In genomic region chr6:127079867-127080731, GRCm38 (mm10) we compare ENCODE assay signal across 9 mouse cellular contexts. TPM values are rescaled to one million over a fixed set of nuclear protein-coding genes. Genes with fewer than 3 reads are reported as not detected.
A peak's percentile ranks its signal among the peaks of the same experiment; 100 is the strongest.
DNase-seq lines count a peak whose midpoint lies in the region; ATAC-seq and TF ChIP-seq lines count a peak whose summit lies in the region.
"Had no signal": no experiment of that assay in that cellular context is flagged by ENCODE, and none has a peak within 500 bp of the region (broad histone marks: within the 10 kb centered on the region; RNA-seq: fewer than 3 reads in every experiment).

No protein-coding gene starts in this region.

- TF ChIP-seq POLR2A in bone marrow macrophage, adult 2 months (IDR thresholded peaks at IDR 0.05; ENCODE audit: borderline replicate concordance, low read depth, low read length): no peak

- H3K4me1 ChIP-seq in ES-E14 (ENCODE audit: control insufficient read depth in 2 of 2, insufficient read depth in 2 of 2, low read length in 2 of 2, poor library complexity in 1 of 2): peaks cover 6 to 8% of the 10 kb centered on the region in 2 experiments; a peak in 2 of 4 replicates
- no peaks in the 10 kb centered on the region for H3K4me1 ChIP-seq in bone marrow macrophage, adult 2 months (ENCODE audit: control insufficient read depth, insufficient read depth, low read length)
- peaks cover 10% of the 10 kb centered on the region for H3K4me1 ChIP-seq in embryonic facial prominence, embryonic 15.5 days
- H3K4me1 ChIP-seq in neural tube, embryonic 14.5 days (ENCODE audit: control insufficient read depth, insufficient read depth, low read length): no peaks in the 10 kb centered on the region; the same call in 1 of the 2 replicates

- in situ Hi-C loops in ES-E14 (cut with MboI; ENCODE audit: low sequenced_read_pairs in 2 of 2, unreplicated experiment in 2 of 2): no loop called here

- no peak overlapping the region for H3K27ac ChIP-seq in ES-E14 (ENCODE audit: insufficient read depth, low read depth, low read length, poor library complexity, severe bottlenecking)
- no peak overlapping the region for H3K27ac ChIP-seq in bone marrow macrophage, adult 2 months (ENCODE audit: insufficient read depth, low read depth, low read length)
- peak overlapping the region; percentile 9; the same call in 1 of the 2 replicates for H3K27ac ChIP-seq in embryonic facial prominence, embryonic 15.5 days (replicated peaks)
- peak overlapping the region; percentile 85 for H3K27ac ChIP-seq in neural tube, embryonic 14.5 days (ENCODE audit: low read depth, low read length)

- no peaks in the 10 kb centered on the region for H3K9me3 ChIP-seq in ES-E14 (ENCODE audit: control insufficient read depth, insufficient read depth, low read depth, low read length)
- H3K9me3 ChIP-seq in embryonic facial prominence, embryonic 15.5 days (replicated peaks): no peaks in the 10 kb centered on the region
- no peaks in the 10 kb centered on the region for H3K9me3 ChIP-seq in neural tube, embryonic 14.5 days (ENCODE audit: control insufficient read depth, low read length)

- 2% methylated on average over 59 of the region's 59 CpGs for WGBS in embryonic facial prominence, embryonic 15.5 days
- 1% methylated on average over 59 of the region's 59 CpGs for WGBS in neural tube, embryonic 14.5 days

- peak; percentile 31; the same call in 1 of the 2 replicates for TF ChIP-seq CTCF in bone marrow macrophage, adult 2 months (IDR thresholded peaks at IDR 0.05; ENCODE audit: low read depth, low read length)

- ATAC-seq in embryonic facial prominence, embryonic 15.5 days (ENCODE audit: insufficient number of reproducible peaks, low FRiP score, low TSS enrichment, low read depth): peak; percentile 67
- ATAC-seq in neural tube, embryonic 14.5 days (ENCODE audit: low read depth): peak; percentile 95
- no peak for ATAC-seq in erythroid progenitor cell, adult 5-6 weeks (replicated peaks; ENCODE audit: low FRiP score, poor library complexity, severe bottlenecking)

- peak overlapping the region; percentile 89 for H3K4me2 ChIP-seq in embryonic facial prominence, embryonic 15.5 days (replicated peaks)
- peak overlapping the region; percentile 91 for H3K4me2 ChIP-seq in neural tube, embryonic 14.5 days (ENCODE audit: low read depth, low read length)

- DNase-seq in ES-E14 (ENCODE audit: low read depth, low spot score): peak; percentile 53
- peak; percentile 27 to 33 for DNase-seq in heart, postnatal 36 days
- peak; percentile 67 to 74 for DNase-seq in layer of hippocampus, adult 8-10 months (ENCODE audit: low spot score in 2 of 2)
- DNase-seq in lung, adult 18-20 months: peak; percentile 37 to 38

- peak overlapping the region; percentile 72 for H3K9ac ChIP-seq in ES-E14 (ENCODE audit: insufficient read depth, low read depth, low read length, poor library complexity, severe bottlenecking)
- H3K9ac ChIP-seq in embryonic facial prominence, embryonic 15.5 days: peak overlapping the region; percentile 21; the same call in 1 of the 2 replicates
- H3K9ac ChIP-seq in neural tube, embryonic 14.5 days (replicated peaks; ENCODE audit: low read depth, low read length): peak overlapping the region; percentile 64

- peaks cover 23% of the 10 kb centered on the region for H3K27me3 ChIP-seq in embryonic facial prominence, embryonic 15.5 days
- H3K27me3 ChIP-seq in neural tube, embryonic 14.5 days (ENCODE audit: control insufficient read depth, insufficient read depth, low read length): no peaks in the 10 kb centered on the region; the same call in 1 of the 2 replicates

- peak overlapping the region; percentile 61 to 76 for H3K4me3 ChIP-seq in ES-E14 (ENCODE audit: insufficient read depth in 1 of 2, low read depth in 1 of 2, low read length in 2 of 2, poor library complexity in 1 of 2, severe bottlenecking in 1 of 2)
- H3K4me3 ChIP-seq in bone marrow macrophage, adult 2 months (ENCODE audit: insufficient read depth, low read length): peak overlapping the region; percentile 52
- H3K4me3 ChIP-seq in embryonic facial prominence, embryonic 15.5 days (replicated peaks): peak overlapping the region; percentile 53
- peak overlapping the region; percentile 51 for H3K4me3 ChIP-seq in neural tube, embryonic 14.5 days (ENCODE audit: low read depth, low read length)

- no peaks in the 10 kb centered on the region for H3K36me3 ChIP-seq in ES-E14 (ENCODE audit: control insufficient read depth, insufficient read depth, low read length, poor library complexity, severe bottlenecking)
- H3K36me3 ChIP-seq in embryonic facial prominence, embryonic 15.5 days: no peaks in the 10 kb centered on the region
- no peaks in the 10 kb centered on the region for H3K36me3 ChIP-seq in neural tube, embryonic 14.5 days (ENCODE audit: control insufficient read depth, insufficient read depth, low read length)

- intact Hi-C loops in heart, postnatal 36 days (cut with DNase I): no loop called here

TF ChIP-seq in ES-E14, 5 proteins besides CTCF, POLR2A, EP300 and RAD21:
- TF ChIP-seq ZNF384 (IDR thresholded peaks at IDR 0.05; ENCODE audit: low read depth, low read length) (no peak), ZC3H11A (IDR thresholded peaks at IDR 0.05; ENCODE audit: borderline replicate concordance, low read depth, low read length) (no peak), CHD2 (IDR thresholded peaks at IDR 0.05; ENCODE audit: low read depth, low read length) (peak; percentile 68; the same call in 1 of the 2 replicates)

RNA-seq across cellular contexts. Expression of gene Fgf23, which starts 7.4 kb away (rescaled TPM):
- total RNA-seq in ES-E14 (2012; rRNA removed): 0.26 TPM in 1 of 2 replicates, not detected in the other
- polyA plus RNA-seq in bone marrow macrophage, adult 2 months (2012; ENCODE audit: insufficient read depth, insufficient read length, missing spikeins): not detected in 2 replicates
- polyA plus RNA-seq in embryonic facial prominence, embryonic 15.5 days (2015; fragmentation: Nextera tagmentation; extraction: Ambion mirVana): 0.20 and 0.35 TPM in 2 replicates
- total RNA-seq in heart, postnatal 36 days (2021): under 1 TPM in 1 of 2 experiments, not detected in 1; 0.14 TPM
- total RNA-seq in layer of hippocampus, adult 8-10 months (2022): under 1 TPM in 2 of 4 experiments, not detected in 2; 0.36 to 0.43 TPM
- 0.11 TPM in 1 of 2 replicates, not detected in the other for polyA plus RNA-seq in neural tube, embryonic 14.5 days (2014; fragmentation: Nextera tagmentation; extraction: Ambion mirVana)
- not detected in 2 replicates for total RNA-seq in erythroid progenitor cell, adult 5-6 weeks (2015; ENCODE audit: low replicate concordance)
- total RNA-seq in erythroid progenitor cell, adult 5-6 weeks (2017; ENCODE audit: low replicate concordance): not detected in 2 replicates
- polyA plus RNA-seq: large intestine, adult 2 months had no signal

RNA-seq across cellular contexts. Expression of gene Tigar, which starts 29.3 kb away (rescaled TPM):
- 19.7 and 22.9 TPM in 2 replicates for total RNA-seq in ES-E14 (2012; rRNA removed)
- 3.4 and 5.3 TPM in 2 replicates for polyA plus RNA-seq in bone marrow macrophage, adult 2 months (2012; ENCODE audit: insufficient read depth, insufficient read length, missing spikeins)
- 2.7 and 3.1 TPM in 2 replicates for polyA plus RNA-seq in embryonic facial prominence, embryonic 15.5 days (2015; fragmentation: Nextera tagmentation; extraction: Ambion mirVana)
- total RNA-seq in heart, postnatal 36 days (2021): 10 to 100 TPM; 45.8 to 48.8 TPM
- 10 to 100 TPM; 24.8 to 31.6 (median 26.7) TPM for total RNA-seq in layer of hippocampus, adult 8-10 months (2022)
- polyA plus RNA-seq in neural tube, embryonic 14.5 days (2014; fragmentation: Nextera tagmentation; extraction: Ambion mirVana): 4.2 and 6.7 TPM in 2 replicates
- 1.1 TPM in 1 of 2 replicates, not detected in the other for total RNA-seq in erythroid progenitor cell, adult 5-6 weeks (2015; ENCODE audit: low replicate concordance)
- 0.13 and 1.1 TPM in 2 replicates for total RNA-seq in erythroid progenitor cell, adult 5-6 weeks (2017; ENCODE audit: low replicate concordance)

Comparison
In these comparisons a context has a peak if more than half of its experiments do, and no peak if none do; other contexts are left out.
1. H3K27ac ChIP-seq: peak in embryonic facial prominence, embryonic 15.5 days (single experiment) and neural tube, embryonic 14.5 days (single experiment); none in ES-E14 (single experiment) and bone marrow macrophage, adult 2 months (single experiment).
2. H3K9ac ChIP-seq: peak in every context shown above with its lines; median percentile 72 in ES-E14; 64 in neural tube, embryonic 14.5 days; 21 in embryonic facial prominence, embryonic 15.5 days.
3. Peak in every context shown above with its lines, with median percentiles within 50 percentile points of each other: DNase-seq and H3K4me3 ChIP-seq.